Mouse (Mus musculus) right cerebral cortex, postnatal 10 days (tissue): ENCODE results near the gene Myh10.
A peak's percentile ranks its signal among the peaks of the same experiment; 100 is the strongest.

Experiments
- DNase-seq, 2 experiments: peaks; one replicate each; pipeline ENCODE4 v3.0.0; 2021; ENCODE audit warnings: low spot score in 2 of 2

The Myh10 gene

GRCm38 (mm10) chr11:68745374-68746200 lies 54.2 kb downstream of the Myh10 start:
- peak; percentile 67 to 71 for DNase-seq

DNA sequence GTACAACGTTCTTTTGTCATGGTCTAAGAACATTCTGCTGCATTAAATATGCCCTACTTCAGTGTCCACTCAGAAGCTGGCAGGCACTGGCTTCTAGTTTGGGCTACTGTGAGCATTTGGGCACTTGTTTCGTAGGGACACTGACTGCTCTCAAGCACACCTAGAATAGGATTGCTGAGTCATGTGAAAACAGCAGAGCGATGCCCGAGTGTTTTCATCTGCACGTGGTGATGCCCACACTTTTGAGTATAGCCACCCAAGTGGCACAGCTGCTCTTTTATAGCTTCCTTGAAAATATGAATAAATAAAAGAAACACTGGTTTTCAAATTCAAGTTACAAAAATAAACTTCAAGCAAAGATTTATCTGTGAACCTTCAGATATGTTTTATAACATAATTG lies 56.8 kb downstream of the Myh10 start:
- DNase-seq, result no peak

DNA sequence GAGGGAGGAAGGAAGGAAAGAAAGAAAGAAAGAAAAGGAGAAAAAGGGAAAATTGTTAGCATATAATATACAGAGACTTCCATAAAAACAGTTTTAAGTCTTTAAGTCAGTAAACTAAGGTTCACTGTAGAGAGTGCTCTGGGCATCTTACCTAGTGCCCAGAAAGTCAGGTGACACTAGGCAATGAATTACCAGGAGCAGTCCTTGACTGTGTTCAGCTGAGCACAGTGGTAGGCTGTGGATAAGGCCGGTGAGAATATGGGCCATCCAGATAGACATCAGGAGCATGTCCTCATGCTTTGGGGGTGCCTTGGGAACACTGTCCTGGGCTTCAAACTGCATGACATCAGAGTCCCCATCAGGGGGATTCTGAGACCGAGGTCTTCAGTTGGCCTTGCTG lies 58.8 kb downstream of the Myh10 start:
- DNase-seq, result no peak

DNA sequence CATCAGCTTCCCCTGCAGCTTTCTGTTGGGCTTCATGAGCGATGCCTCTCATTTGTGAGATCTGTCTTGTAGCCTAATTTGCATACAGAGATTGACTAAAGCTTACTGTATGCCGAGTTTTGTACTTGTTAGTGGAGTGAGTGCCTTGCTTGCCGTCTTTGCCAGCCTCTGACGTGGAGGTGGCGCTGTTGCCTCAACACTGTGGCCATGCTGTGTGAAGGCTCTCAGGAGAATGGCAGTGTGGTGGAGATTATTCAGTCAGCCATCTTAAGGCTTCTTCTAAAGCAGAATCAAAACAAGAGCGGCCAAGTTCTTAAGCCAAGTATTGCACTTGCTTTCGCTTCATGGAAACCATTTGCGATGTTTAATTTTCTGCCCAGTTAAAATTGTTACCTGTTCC lies 59.6 kb downstream of the Myh10 start:
- peak; percentile 74 to 80 for DNase-seq

DNA sequence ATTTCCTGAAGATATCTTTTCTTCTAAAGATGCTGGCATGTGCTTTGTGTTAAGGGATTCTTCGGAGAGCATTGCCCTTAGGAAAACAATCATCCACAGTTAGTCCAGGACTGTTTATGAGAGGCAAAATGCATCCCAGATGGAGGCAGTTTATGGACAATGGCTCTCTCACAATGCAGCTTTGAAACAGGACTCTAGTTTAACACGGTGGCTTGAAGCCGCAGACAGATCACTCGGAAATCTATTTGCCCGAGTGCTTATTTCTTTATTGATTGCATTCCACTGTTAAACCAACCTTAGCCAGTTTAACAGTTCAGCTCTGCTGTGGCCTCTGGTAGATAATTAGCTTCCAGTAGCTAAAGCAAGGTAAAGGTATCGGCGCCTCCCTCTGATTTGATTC lies 62.9 kb downstream of the Myh10 start:
- no peak for DNase-seq

DNA sequence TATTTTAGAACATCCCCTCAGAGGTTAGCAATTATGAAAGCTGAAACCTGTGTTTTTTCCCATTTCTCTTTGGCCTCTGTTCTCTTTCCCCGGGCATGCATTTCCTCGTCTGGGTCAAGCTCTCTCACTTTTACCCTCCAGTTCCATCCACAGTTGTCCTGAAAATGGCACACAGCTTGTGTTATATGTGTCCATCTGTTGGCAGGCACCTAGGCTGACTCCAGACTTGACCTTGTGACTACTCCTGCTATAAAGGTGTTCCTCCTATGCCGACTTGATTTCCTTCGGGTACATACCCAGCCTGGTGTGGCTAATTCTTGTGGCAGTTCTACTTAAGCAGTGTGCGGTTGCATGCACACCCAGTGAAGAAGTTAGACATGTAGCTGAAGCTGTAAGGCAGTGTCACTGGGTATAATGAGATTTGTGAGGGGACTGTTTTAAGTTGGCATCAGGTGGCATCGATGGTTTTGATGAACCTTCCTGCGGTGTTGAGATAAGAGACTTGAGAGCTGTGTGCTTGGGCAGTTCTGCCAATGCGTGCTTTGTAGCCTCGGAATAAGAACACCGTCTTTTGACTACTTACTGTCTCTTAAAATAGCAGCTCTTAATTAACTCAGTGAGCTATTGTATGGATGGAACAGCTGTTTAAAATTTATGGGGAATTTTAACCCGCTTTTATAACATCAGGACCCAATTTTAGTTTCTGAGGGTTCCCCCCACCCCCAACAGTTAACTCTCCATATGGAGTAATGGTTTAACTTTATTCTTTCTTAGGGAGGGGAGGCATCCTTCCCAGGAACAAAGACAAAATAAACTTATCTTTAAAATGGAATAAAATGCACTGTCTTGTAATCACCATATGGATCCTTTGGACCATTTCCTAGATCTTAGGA lies 65.3 kb downstream of the Myh10 start:
- no peak for DNase-seq

GRCm38 (mm10) chr11:68759691-68760090 lies 68.3 kb downstream of the Myh10 start:
- DNase-seq, result no peak

- no peak for DNase-seq
Observed at GRCm38 (mm10) chr11:68761155-68761554, 69.8 kb downstream of the Myh10 start.

DNA sequence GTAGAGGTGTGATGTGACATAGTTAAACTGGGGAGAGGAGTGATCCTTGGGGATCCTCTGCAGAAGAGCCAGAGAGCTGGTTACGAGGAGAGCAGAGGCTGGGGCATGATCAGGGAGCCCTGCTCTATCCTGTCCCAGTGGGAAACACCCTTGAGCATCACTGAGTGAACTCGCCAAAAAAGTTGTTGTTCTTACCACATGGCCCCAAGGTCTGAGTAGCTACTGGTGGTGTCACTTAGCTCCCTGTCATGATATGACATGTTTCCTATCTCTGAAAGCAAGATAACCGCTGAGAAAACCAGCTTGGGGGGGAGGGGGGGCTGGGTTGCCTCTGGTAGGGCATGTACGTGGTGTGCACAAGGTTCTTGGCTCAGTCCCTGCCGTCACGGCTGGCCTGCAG lies 70.3 kb downstream of the Myh10 start:
- DNase-seq, result no peak

GRCm38 (mm10) chr11:68764622-68765021 lies 73.3 kb downstream of the Myh10 start:
- no peak for DNase-seq

DNA sequence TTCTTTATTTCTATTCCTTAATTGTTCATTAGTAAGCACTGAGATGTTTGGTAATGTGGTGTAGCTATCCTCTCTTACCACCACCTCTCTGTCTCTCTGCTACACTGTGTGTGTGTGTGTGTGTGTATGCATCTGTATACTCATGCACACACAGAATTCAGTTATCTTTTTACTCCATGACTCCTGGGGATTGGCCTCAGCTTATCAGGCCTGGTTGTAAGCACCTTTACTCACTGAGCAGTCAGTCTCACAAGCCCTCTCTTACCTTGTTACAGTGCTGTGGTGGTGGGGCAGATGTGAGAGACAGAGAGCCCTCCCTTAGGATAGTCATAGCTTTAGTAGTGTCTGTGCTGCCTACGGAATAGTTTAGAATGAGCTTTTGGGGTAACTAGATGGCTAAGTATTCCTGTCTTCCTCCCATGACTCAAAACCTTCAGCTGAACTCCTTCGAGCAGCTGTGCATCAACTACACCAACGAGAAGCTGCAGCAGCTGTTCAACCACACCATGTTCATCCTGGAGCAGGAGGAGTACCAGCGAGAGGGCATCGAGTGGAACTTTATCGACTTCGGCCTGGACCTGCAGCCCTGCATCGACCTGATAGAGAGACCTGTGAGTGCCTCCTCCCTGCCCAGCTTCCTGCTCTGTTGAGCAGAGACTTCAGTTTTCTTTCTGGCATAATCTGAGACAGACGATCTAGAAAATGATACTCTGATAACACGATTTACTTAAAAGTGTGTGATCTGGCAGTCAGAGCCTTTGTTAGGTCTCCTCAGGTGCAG lies 76.6 kb downstream of the Myh10 start:
- no peak for DNase-seq

GRCm38 (mm10) chr11:68769770-68770510 lies 78.6 kb downstream of the Myh10 start:
- no peak for DNase-seq

GRCm38 (mm10) chr11:68776147-68776655 lies 84.8 kb downstream of the Myh10 start:
- DNase-seq, result no peak

DNA sequence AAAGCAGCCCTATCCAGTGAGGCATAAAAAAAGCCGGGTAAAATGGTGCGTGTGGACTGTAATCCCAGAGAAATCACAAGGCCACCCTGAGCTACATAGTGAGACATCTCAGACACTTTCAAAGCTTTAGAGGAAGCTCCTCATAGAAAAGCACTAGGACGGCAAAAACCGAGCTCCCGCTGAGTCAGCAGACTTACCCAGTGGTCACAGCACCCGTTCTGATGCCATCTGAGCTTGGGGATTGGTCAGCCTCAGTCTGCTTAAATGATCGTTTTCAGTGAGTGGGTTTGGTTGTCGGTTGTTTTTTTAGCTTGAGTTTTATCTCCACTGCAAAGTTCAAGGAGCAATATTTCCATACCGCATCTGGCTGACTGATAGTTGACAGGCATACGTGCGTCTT lies 86.6 kb downstream of the Myh10 start:
- no peak for DNase-seq

DNA sequence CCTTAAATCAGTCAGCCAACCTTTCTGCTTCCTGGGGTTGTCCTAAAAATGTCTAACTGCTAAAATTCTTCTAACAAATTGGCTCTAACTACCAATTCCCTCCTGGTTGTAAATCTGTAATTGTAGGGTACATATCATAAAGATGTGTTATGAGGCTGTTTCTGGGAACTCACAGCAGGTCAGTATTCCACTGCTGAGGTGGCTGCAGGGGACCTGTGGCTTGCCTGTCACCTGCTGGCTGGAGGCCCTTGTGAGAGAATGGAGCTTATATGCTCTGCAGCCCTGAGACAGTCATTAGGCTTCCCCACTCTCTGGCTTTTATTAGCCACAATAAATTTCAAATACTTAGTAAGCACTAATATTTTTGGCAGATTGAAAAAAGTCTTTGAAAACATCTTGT lies 87.5 kb downstream of the Myh10 start:
- no peak for DNase-seq

DNA sequence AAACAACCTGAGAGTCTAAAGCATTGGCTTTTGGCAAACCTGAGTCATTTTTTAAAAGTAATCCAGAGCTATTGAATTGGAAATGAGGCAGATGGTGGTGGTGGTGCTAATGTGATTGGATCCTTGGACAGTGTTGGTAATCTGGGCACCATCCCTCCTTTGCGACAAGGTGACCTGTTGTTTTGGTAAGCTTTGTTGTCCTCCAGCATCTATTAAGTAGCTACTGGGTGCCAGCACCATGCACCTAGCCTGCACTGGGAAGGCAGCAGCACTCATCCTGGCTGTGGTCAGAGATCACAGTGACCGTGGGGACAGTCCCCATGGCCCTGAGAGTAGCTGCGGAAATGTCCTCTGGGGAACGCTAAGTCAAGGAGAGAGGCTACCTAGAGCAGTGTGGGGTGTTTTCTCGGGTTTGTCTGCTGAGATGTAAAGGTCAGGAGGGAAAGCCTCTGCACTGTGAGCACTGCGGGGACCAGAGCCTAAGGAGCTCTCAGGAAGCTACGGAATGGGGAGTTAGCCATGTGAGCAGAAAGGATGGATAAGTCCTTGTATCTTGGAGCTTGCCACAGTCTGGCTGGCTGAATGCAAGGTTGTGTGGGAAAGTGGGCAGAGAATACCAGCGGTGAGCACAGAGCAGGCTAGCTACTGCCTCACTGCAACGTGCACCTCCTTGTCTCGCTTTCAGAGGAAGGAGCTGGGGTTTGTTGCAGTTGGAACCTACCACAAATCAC lies 88.5 kb downstream of the Myh10 start:
- DNase-seq, result no peak

- no peak for DNase-seq
Observed at GRCm38 (mm10) chr11:68780466-68781114, 89.2 kb downstream of the Myh10 start.

DNA sequence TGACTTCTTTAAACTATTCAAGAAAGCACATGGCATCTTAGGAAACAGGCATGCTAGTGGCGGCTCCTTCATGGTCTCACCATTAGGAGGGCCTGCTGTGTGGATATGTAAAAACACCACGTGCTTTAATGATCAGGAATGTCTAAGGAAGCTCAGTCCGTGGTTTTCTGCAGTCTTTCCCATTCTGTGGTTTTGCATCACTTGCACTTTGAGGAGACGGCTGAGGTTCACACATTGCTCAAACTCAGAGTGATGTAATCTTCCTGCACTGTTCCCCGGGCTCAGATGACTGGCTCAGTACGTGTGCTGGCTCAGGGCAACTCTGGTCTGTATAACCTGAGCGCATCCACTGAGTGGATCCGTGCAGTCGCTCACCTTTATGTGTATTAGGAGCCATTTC lies 91.0 kb downstream of the Myh10 start:
- no peak for DNase-seq

DNA sequence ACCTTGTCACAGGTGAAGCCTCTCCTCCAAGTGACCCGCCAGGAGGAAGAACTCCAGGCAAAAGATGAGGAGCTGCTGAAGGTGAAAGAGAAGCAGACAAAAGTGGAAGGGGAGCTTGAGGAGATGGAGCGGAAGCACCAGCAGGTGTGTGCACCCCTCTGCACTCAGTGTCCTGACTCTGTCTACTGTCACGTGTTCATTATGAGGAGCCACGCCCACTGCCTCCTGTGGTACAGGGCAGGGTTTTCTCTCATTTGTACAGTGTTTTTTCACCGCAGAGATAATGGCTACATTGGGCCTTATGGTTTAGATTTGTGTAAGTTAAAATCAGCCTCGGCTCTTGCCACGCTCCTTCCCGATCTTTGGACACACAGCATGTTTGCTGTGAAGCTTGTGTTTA lies 94.5 kb downstream of the Myh10 start:
- no peak for DNase-seq

GRCm38 (mm10) chr11:68787222-68787621 lies 95.9 kb downstream of the Myh10 start:
- DNase-seq, result no peak
